Mouse (Mus musculus): ENCODE measurements around the gene Fgfr2.

- TF ChIP-seq CTCF (IDR thresholded peaks at IDR 0.05) (no peak), EP300 (IDR thresholded peaks at IDR 0.05) (no peak)
Observed at GRCm38 (mm10) chr7:132977981-132978380, 145.2 kb downstream of the Fgfr2 start.
